ENCODE assay signal across 26 mouse cellular contexts in the genomic region with DNA sequence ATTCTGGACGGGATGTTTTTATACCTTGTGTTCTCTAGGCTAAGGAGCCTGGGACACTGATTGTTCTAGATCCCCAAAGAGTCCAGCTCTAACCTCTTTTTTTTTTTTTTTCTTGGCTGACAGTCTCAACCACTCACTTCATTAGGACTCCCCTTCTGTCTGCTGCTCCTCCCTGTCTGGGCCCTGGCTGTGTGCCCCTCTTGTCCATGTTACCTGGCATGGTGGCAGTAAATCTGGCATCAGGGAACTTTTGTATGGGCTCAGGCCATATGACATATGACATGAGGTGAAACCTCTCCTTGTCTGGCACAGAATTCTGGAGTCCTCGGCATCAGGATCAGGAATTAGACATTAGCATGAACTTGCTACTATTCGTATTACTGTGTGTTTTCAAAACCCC.
DNase-seq lines count a peak whose midpoint lies in the region; ATAC-seq and TF ChIP-seq lines count a peak whose summit lies in the region.
"Had no signal": no experiment of that assay in that cellular context is flagged by ENCODE, and none has a peak within 500 bp of the region (broad histone marks: within the 10 kb centered on the region; RNA-seq: fewer than 3 reads in every experiment).

No protein-coding gene starts in this region.

- no peak for ATAC-seq in hindbrain, postnatal 0 days
- ATAC-seq in hindbrain, embryonic 16.5 days, result no peak
- ATAC-seq in midbrain, postnatal 0 days (ENCODE audit: low FRiP score), result no peak
- ATAC-seq in midbrain, embryonic 15.5 days (replicated peaks), result no peak
- ATAC-seq: activated CD4-positive, CD25-positive, alpha-beta regulatory T cell, adult 4 months; CD4-positive, CD25-positive, alpha-beta regulatory T cell, adult 4 months; forebrain, embryonic 14.5 days; forebrain, embryonic 16.5 days; Patski had no signal

- H3K4me3 ChIP-seq in hindbrain, postnatal 0 days (ENCODE audit: low read length), result no peak overlapping the region
- no peak overlapping the region for H3K4me3 ChIP-seq in hindbrain, embryonic 16.5 days (ENCODE audit: low read length)
- no peak overlapping the region for H3K4me3 ChIP-seq in midbrain, postnatal 0 days (ENCODE audit: low read depth, low read length)
- no peak overlapping the region for H3K4me3 ChIP-seq in midbrain, embryonic 15.5 days
- H3K4me3 ChIP-seq: embryonic facial prominence, embryonic 13.5 days; embryonic facial prominence, embryonic 15.5 days; erythroblast, embryonic 14.5 days; forebrain, embryonic 10.5 days; forebrain, embryonic 12.5 days had no signal

- no peak for TF ChIP-seq CTCF in hindbrain, postnatal 0 days (IDR thresholded peaks at IDR 0.05; ENCODE audit: low read depth)
- no peak for TF ChIP-seq CTCF in midbrain, postnatal 0 days (IDR thresholded peaks at IDR 0.05)

- no peaks in the 10 kb centered on the region for H3K27me3 ChIP-seq in hindbrain, postnatal 0 days (ENCODE audit: insufficient read depth, low read length)
- H3K27me3 ChIP-seq in hindbrain, embryonic 16.5 days (replicated peaks; ENCODE audit: control insufficient read depth, insufficient read depth, low read length), result no peaks in the 10 kb centered on the region
- no peaks in the 10 kb centered on the region for H3K27me3 ChIP-seq in midbrain, postnatal 0 days (ENCODE audit: insufficient read depth, low read length)
- H3K27me3 ChIP-seq in midbrain, embryonic 15.5 days (replicated peaks), result no peaks in the 10 kb centered on the region
- H3K27me3 ChIP-seq: CH12.LX; embryonic facial prominence, embryonic 13.5 days; embryonic facial prominence, embryonic 15.5 days; forebrain, embryonic 12.5 days; Patski had no signal

- H3K9ac ChIP-seq in hindbrain, postnatal 0 days (replicated peaks; ENCODE audit: low read length), result no peak overlapping the region
- H3K9ac ChIP-seq in hindbrain, embryonic 16.5 days (ENCODE audit: low read depth, low read length), result no peak overlapping the region
- H3K9ac ChIP-seq in midbrain, postnatal 0 days (replicated peaks; ENCODE audit: low read length, poor library complexity, severe bottlenecking), result no peak overlapping the region
- H3K9ac ChIP-seq in midbrain, embryonic 15.5 days, result no peak overlapping the region
- H3K9ac ChIP-seq: embryonic facial prominence, embryonic 13.5 days; embryonic facial prominence, embryonic 15.5 days; forebrain, embryonic 12.5 days had no signal

- peak; percentile 85 to 93 for DNase-seq in cerebellum, postnatal 10 days
- DNase-seq in cerebellum, adult 9-10 months, result no peak
- peak; percentile 5 for DNase-seq in hindbrain, postnatal 0 days (ENCODE audit: low spot score)
- peak; percentile 2 for DNase-seq in midbrain, postnatal 0 days (ENCODE audit: low spot score)
- DNase-seq: adrenal gland, adult 8-10 months; adrenal gland, postnatal 14 days; adrenal gland, postnatal 36 days; B cell, adult 2 months; cerebellum, adult 11 months; cerebellum, adult 2 months; cerebellum, adult 9-11 months; embryo, embryonic 11 days had no signal

- 80% methylated on average over 3 of the region's 3 CpGs for WGBS in hindbrain, postnatal 0 days
- WGBS in hindbrain, embryonic 16.5 days, result 84% methylated on average over 3 of the region's 3 CpGs
- WGBS in midbrain, postnatal 0 days, result 73% methylated on average over 3 of the region's 3 CpGs
- WGBS in midbrain, embryonic 15.5 days, result 70% methylated on average over 3 of the region's 3 CpGs

- no peaks in the 10 kb centered on the region for H3K4me1 ChIP-seq in hindbrain, postnatal 0 days (ENCODE audit: insufficient read depth, low read length)
- no peaks in the 10 kb centered on the region for H3K4me1 ChIP-seq in hindbrain, embryonic 16.5 days (ENCODE audit: control insufficient read depth, insufficient read depth, low read depth, low read length)
- H3K4me1 ChIP-seq in midbrain, postnatal 0 days (ENCODE audit: insufficient read depth, low read length), result no peaks in the 10 kb centered on the region
- no peaks in the 10 kb centered on the region for H3K4me1 ChIP-seq in midbrain, embryonic 15.5 days
- H3K4me1 ChIP-seq: forebrain, embryonic 10.5 days had no signal

- H3K27ac ChIP-seq in hindbrain, postnatal 0 days, result no peak overlapping the region
- H3K27ac ChIP-seq in hindbrain, embryonic 16.5 days (ENCODE audit: low read depth, low read length), result no peak overlapping the region
- H3K27ac ChIP-seq in midbrain, postnatal 0 days (ENCODE audit: low read depth, low read length), result no peak overlapping the region
- no peak overlapping the region for H3K27ac ChIP-seq in midbrain, embryonic 15.5 days
- H3K27ac ChIP-seq: embryonic facial prominence, embryonic 13.5 days; embryonic facial prominence, embryonic 15.5 days; forebrain, embryonic 10.5 days; forebrain, embryonic 12.5 days had no signal

- no peaks in the 10 kb centered on the region for H3K36me3 ChIP-seq in hindbrain, postnatal 0 days (ENCODE audit: insufficient read depth, low read length)
- H3K36me3 ChIP-seq in hindbrain, embryonic 16.5 days (ENCODE audit: control insufficient read depth, insufficient read depth, low read length), result no peaks in the 10 kb centered on the region
- no peaks in the 10 kb centered on the region for H3K36me3 ChIP-seq in midbrain, postnatal 0 days (ENCODE audit: insufficient read depth, low read length)
- no peaks in the 10 kb centered on the region for H3K36me3 ChIP-seq in midbrain, embryonic 15.5 days (replicated peaks)
- H3K36me3 ChIP-seq: embryonic facial prominence, embryonic 13.5 days; embryonic facial prominence, embryonic 15.5 days; forebrain, embryonic 10.5 days; forebrain, embryonic 12.5 days; G1E had no signal

- H3K9me3 ChIP-seq in hindbrain, postnatal 0 days (ENCODE audit: low read length), result no peaks in the 10 kb centered on the region
- H3K9me3 ChIP-seq in hindbrain, embryonic 16.5 days (ENCODE audit: control insufficient read depth, low read length), result no peaks in the 10 kb centered on the region
- no peaks in the 10 kb centered on the region for H3K9me3 ChIP-seq in midbrain, postnatal 0 days (ENCODE audit: low read length)
- H3K9me3 ChIP-seq in midbrain, embryonic 15.5 days, result no peaks in the 10 kb centered on the region
- H3K9me3 ChIP-seq: embryonic facial prominence, embryonic 13.5 days; embryonic facial prominence, embryonic 15.5 days; forebrain, embryonic 10.5 days; forebrain, embryonic 12.5 days had no signal

- H3K4me2 ChIP-seq in hindbrain, postnatal 0 days (ENCODE audit: low read depth, low read length), result no peak overlapping the region
- no peak overlapping the region for H3K4me2 ChIP-seq in hindbrain, embryonic 16.5 days (ENCODE audit: low read length)
- H3K4me2 ChIP-seq in midbrain, postnatal 0 days (ENCODE audit: low read depth, low read length, poor library complexity, severe bottlenecking), result no peak overlapping the region
- no peak overlapping the region for H3K4me2 ChIP-seq in midbrain, embryonic 15.5 days
- H3K4me2 ChIP-seq: embryonic facial prominence, embryonic 13.5 days; embryonic facial prominence, embryonic 15.5 days; forebrain, embryonic 12.5 days had no signal
